Mouse (Mus musculus): ENCODE data around the gene Rabggtb. TPM values are rescaled to one million over a fixed set of nuclear protein-coding genes. Genes with fewer than 3 reads are reported as not detected.

Rabggtb gene
- total and polyA plus RNA-seq, 3 experiments = 223 to 316 (median 256) TPM

GRCm38 (mm10) chr3:153858350-153859001 is 54.3 kb downstream of the Rabggtb start:
- peaks cover 11 to 33% of the 10 kb centered on the region in 2 experiments for H3K4me1 ChIP-seq (ENCODE audit: control insufficient read depth in 1 of 2, insufficient read depth in 2 of 2)
- TF ChIP-seq ELF1 (IDR thresholded peaks at IDR 0.05; ENCODE audit: low read depth, low read length) = no peak; the same call in 1 of the 2 replicates
- no peak for TF ChIP-seq POLR2A (IDR thresholded peaks at IDR 0.05; ENCODE audit: low read depth, low read length)
- TF ChIP-seq ZKSCAN1 (IDR thresholded peaks at IDR 0.05; ENCODE audit: borderline replicate concordance, low read depth, low read length) = no peak
- TF ChIP-seq MYC (IDR thresholded peaks at IDR 0.05; ENCODE audit: low read depth, low read length) = peak; percentile 44; the same call in 1 of the 2 replicates
- no peak for TF ChIP-seq RAD21 (IDR thresholded peaks at IDR 0.05; ENCODE audit: low read depth, low read length)
- TF ChIP-seq ZNF384 (IDR thresholded peaks at IDR 0.05; ENCODE audit: low read depth, low read length) = no peak
- TF ChIP-seq TBP (conservative IDR thresholded peaks at IDR 0.05; ENCODE audit: low read depth, low read length) = 0 out of 2 replicates have a peak, but pooled peaks have one; percentile 23
- TF ChIP-seq SIN3A (IDR thresholded peaks at IDR 0.05; ENCODE audit: low read length) = no peak
- TF ChIP-seq IRF4 (IDR thresholded peaks at IDR 0.05; ENCODE audit: low read depth, low read length) = peak; percentile 58; the same call in 1 of the 2 replicates
- TF ChIP-seq UBTF (IDR thresholded peaks at IDR 0.05; ENCODE audit: low read depth, low read length) = no peak
- no peak for TF ChIP-seq SMC3 (IDR thresholded peaks at IDR 0.05; ENCODE audit: low read depth, low read length)
- TF ChIP-seq USF2 (conservative IDR thresholded peaks at IDR 0.05; ENCODE audit: low read depth, low read length) = no peak
- TF ChIP-seq PAX5 (IDR thresholded peaks at IDR 0.05; ENCODE audit: low read length) = no peak
- TF ChIP-seq CHD1 (IDR thresholded peaks at IDR 0.05; ENCODE audit: low read depth, low read length) = no peak
- no peak for TF ChIP-seq NELFE (IDR thresholded peaks at IDR 0.05; ENCODE audit: low read depth, low read length)
- no peak for TF ChIP-seq MEF2A (IDR thresholded peaks at IDR 0.05; ENCODE audit: borderline replicate concordance, low read depth, low read length)
- TF ChIP-seq RCOR1 (conservative IDR thresholded peaks at IDR 0.05; ENCODE audit: low read depth, low read length) = no peak
- no peak for TF ChIP-seq E2F4 (IDR thresholded peaks at IDR 0.05; ENCODE audit: insufficient replicate concordance, low read depth, low read length)
- no peak for TF ChIP-seq KAT2A (IDR thresholded peaks at IDR 0.05; ENCODE audit: insufficient replicate concordance, low read length)
- TF ChIP-seq ZMIZ1 (IDR thresholded peaks at IDR 0.05; ENCODE audit: low read depth, low read length) = no peak
- TF ChIP-seq MXI1 (IDR thresholded peaks at IDR 0.05; ENCODE audit: low read depth, low read length) = no peak
- no peak for TF ChIP-seq USF1 (IDR thresholded peaks at IDR 0.05; ENCODE audit: low read depth, low read length)
- no peak; the same call in 1 of the 2 replicates for TF ChIP-seq MAX (IDR thresholded peaks at IDR 0.05; ENCODE audit: low read length)
- TF ChIP-seq ETS1 (conservative IDR thresholded peaks at IDR 0.05; ENCODE audit: low read depth, low read length) = peak; percentile 42; the same call in 1 of the 2 replicates
- TF ChIP-seq GABPA (IDR thresholded peaks at IDR 0.05; ENCODE audit: insufficient replicate concordance, low read depth, low read length) = no peak
- TF ChIP-seq CHD2 (IDR thresholded peaks at IDR 0.05; ENCODE audit: low read length) = no peak
- no peak for TF ChIP-seq JUND (conservative IDR thresholded peaks at IDR 0.05; ENCODE audit: low read depth, low read length)
- no peak for TF ChIP-seq CTCF (conservative IDR thresholded peaks at IDR 0.05 in 1 of 2, IDR thresholded peaks at IDR 0.05 in 1 of 2; ENCODE audit: low read depth in 2 of 2, low read length in 2 of 2)
- TF ChIP-seq HCFC1 (IDR thresholded peaks at IDR 0.05; ENCODE audit: low read depth, low read length) = no peak
- no peak for TF ChIP-seq MAFK (IDR thresholded peaks at IDR 0.05; ENCODE audit: insufficient replicate concordance, low read length)
- no peak for TF ChIP-seq NRF1 (IDR thresholded peaks at IDR 0.05; ENCODE audit: low read depth, low read length)
- TF ChIP-seq JUN (IDR thresholded peaks at IDR 0.05; ENCODE audit: insufficient read depth, low read depth, low read length) = no peak
- peak; percentile 89 for TF ChIP-seq BHLHE40 (IDR thresholded peaks at IDR 0.05; ENCODE audit: low read depth, low read length)
- TF ChIP-seq POLR2AphosphoS2 (IDR thresholded peaks at IDR 0.05; ENCODE audit: low read depth, low read length) = no peak
- TF ChIP-seq TCF12 (IDR thresholded peaks at IDR 0.05; ENCODE audit: low read depth, low read length) = no peak
- no peak for TF ChIP-seq ZC3H11A (IDR thresholded peaks at IDR 0.05; ENCODE audit: low read depth, low read length)
- no peak for TF ChIP-seq MAZ (IDR thresholded peaks at IDR 0.05; ENCODE audit: low read depth, low read length)
- TF ChIP-seq EP300 (IDR thresholded peaks at IDR 0.05; ENCODE audit: low read length) = peak; percentile 18; the same call in 1 of the 2 replicates
- no peaks in the 10 kb centered on the region for H3K27me3 ChIP-seq (replicated peaks)
- H3K9me3 ChIP-seq (replicated peaks; ENCODE audit: low read length) = no peaks in the 10 kb centered on the region
- H3K9ac ChIP-seq (ENCODE audit: insufficient read depth, low read depth) = no peak overlapping the region
- in situ Hi-C loops (cut with MboI; ENCODE audit: low pct_ligation_motif_present, low pct_unique_long_range_greater_than_20kb, low sequenced_read_pairs) = no loop called here
- H3K4me3 ChIP-seq (replicated peaks in 1 of 3; ENCODE audit: low read depth in 2 of 3, low read length in 2 of 3, poor library complexity in 1 of 3) = no peak overlapping the region
- dilution Hi-C loops (cut with MboI; ENCODE audit: extremely low pct_ligation_motif_present, extremely low pct_unique_long_range_greater_than_20kb, low sequenced_read_pairs) = no loop called here
- DNase-seq (ENCODE audit: extremely low read depth) = peak; percentile 85
- H3K4me2 ChIP-seq (ENCODE audit: insufficient read depth, low read depth, poor library complexity, severe bottlenecking) = peak overlapping the region; percentile 38; the same call in 1 of the 2 replicates
- H3K27ac ChIP-seq (ENCODE audit: insufficient read depth, low read depth) = no peak overlapping the region
- H3K36me3 ChIP-seq (replicated peaks in 1 of 2; ENCODE audit: control insufficient read depth in 1 of 2, insufficient read depth in 1 of 2, low read length in 1 of 2) = no peaks in the 10 kb centered on the region
- no peaks in the 10 kb centered on the region for H3K79me2 ChIP-seq (replicated peaks; ENCODE audit: control insufficient read depth, extremely low read depth, insufficient read depth, poor library complexity, severe bottlenecking)

All from CH12.LX (cell line).